Mouse (Mus musculus) MEL (cell line): ENCODE results near the gene Lamb3. TPM values are rescaled to one million over a fixed set of nuclear protein-coding genes. Genes with fewer than 3 reads are reported as not detected.

Source experiments
- DNase-seq: peaks from one replicate; pipeline ENCODE4 v3.0.0; 2011; ENCODE audit warnings: low read depth, low spot score
- H3K27ac ChIP-seq: 2 replicates; pipeline ENCODE4 v1.5.1; 2012; ENCODE audit warnings: low read depth, mild to moderate bottlenecking, control low read depth, low read length, moderate library complexity; ENCODE audit not compliant: control insufficient read depth
- H3K27me3 ChIP-seq, 2 experiments: fragments of 150-350 bp in 1 of 2; sonication (generic) in 1 of 2; 2 replicates each; pipeline ENCODE4 v1.6.1; 2012; ENCODE audit warnings: low read length in 2 of 2, mild to moderate bottlenecking in 2 of 2, improper control_type of control experiment in 1 of 2, moderate library complexity in 1 of 2; ENCODE audit not compliant: insufficient read depth in 2 of 2, control insufficient read depth in 1 of 2
- H3K36me3 ChIP-seq, 2 experiments: 2 replicates each; pipeline ENCODE4 v1.6.1; 2012 to 2014; ENCODE audit warnings: low read length in 2 of 2, improper control_type of control experiment in 1 of 2, inconsistent platforms in 1 of 2, mild to moderate bottlenecking in 1 of 2; ENCODE audit not compliant: insufficient read depth in 2 of 2, control insufficient read depth in 1 of 2
- H3K4me1 ChIP-seq, 2 experiments: fragments of 150-350 bp in 1 of 2; sonication (generic) in 1 of 2; 2 replicates each; pipeline ENCODE4 v1.6.1; 2012; ENCODE audit warnings: low read length in 2 of 2, improper control_type of control experiment in 1 of 2, mild to moderate bottlenecking in 1 of 2; ENCODE audit not compliant: insufficient read depth in 2 of 2, control insufficient read depth in 1 of 2
- H3K4me3 ChIP-seq, 2 experiments: fragments of 150-350 bp in 1 of 2; sonication (generic) in 1 of 2; 2 replicates each; pipeline ENCODE4 v1.5.1; 2012; ENCODE audit warnings: low read depth in 2 of 2, low read length in 2 of 2, mild to moderate bottlenecking in 2 of 2, moderate library complexity in 2 of 2, control low read depth in 1 of 2, improper control_type of control experiment in 1 of 2; ENCODE audit not compliant: control insufficient read depth in 1 of 2, insufficient read depth in 1 of 2
- H3K79me2 ChIP-seq: 2 replicates; pipeline ENCODE4 v1.6.1; 2012; ENCODE audit warnings: mild to moderate bottlenecking, low read length, moderate library complexity; ENCODE audit not compliant: control insufficient read depth, poor library complexity, insufficient read depth
- H3K9ac ChIP-seq: 2 replicates; pipeline ENCODE4 v1.6.1; 2012; ENCODE audit warnings: low read depth, mild to moderate bottlenecking, control low read depth, low read length, moderate library complexity; ENCODE audit not compliant: control insufficient read depth, poor library complexity, severe bottlenecking
- H3K9me3 ChIP-seq: fragments of 150-350 bp; sonication (generic); replicated peaks from 2 replicates; pipeline ENCODE4 v1.6.1; 2012; ENCODE audit warnings: mild to moderate bottlenecking, low read length, improper control_type of control experiment, moderate library complexity; ENCODE audit not compliant: insufficient read depth
- CHD1 ChIP-seq: IDR thresholded peaks from 2 replicates; pipeline ENCODE4 v1.6.1; 2012; ENCODE audit warnings: low read depth, mild to moderate bottlenecking, inconsistent platforms, low read length, improper control_type of control experiment
- CTCF ChIP-seq, 3 experiments: IDR thresholded peaks in 2 of 3; conservative IDR thresholded peaks in 1 of 3; 2 replicates each; pipeline ENCODE4 v1.5.1; 2011 to 2012; ENCODE audit warnings: low read length in 3 of 3, low read depth in 2 of 3, mild to moderate bottlenecking in 2 of 3, improper control_type of control experiment in 1 of 3, inconsistent platforms in 1 of 3, mixed read lengths in 1 of 3, moderate library complexity in 1 of 3; ENCODE audit not compliant: control insufficient read depth in 1 of 3, insufficient read depth in 1 of 3, poor library complexity in 1 of 3, severe bottlenecking in 1 of 3
- EP300 ChIP-seq, 2 experiments: IDR thresholded peaks; 2 replicates each; pipeline ENCODE4 v1.6.1; 2011; ENCODE audit warnings: improper control_type of control experiment in 2 of 2, low read length in 2 of 2, low read depth in 1 of 2, mild to moderate bottlenecking in 1 of 2
- GATA1 ChIP-seq: IDR thresholded peaks from 2 replicates; pipeline ENCODE4 v1.6.1; 2011; ENCODE audit warnings: low read depth, low read length, improper control_type of control experiment
- MAFK ChIP-seq: IDR thresholded peaks from 2 replicates; pipeline ENCODE4 v1.6.1; 2011; ENCODE audit warnings: low read depth, mild to moderate bottlenecking, low read length, improper control_type of control experiment, borderline replicate concordance
- MAX ChIP-seq: IDR thresholded peaks from 2 replicates; pipeline ENCODE4 v1.6.1; 2011; ENCODE audit warnings: low read length, improper control_type of control experiment
- MXI1 ChIP-seq: IDR thresholded peaks from 2 replicates; pipeline ENCODE4 v1.6.1; 2011; ENCODE audit warnings: mild to moderate bottlenecking, low read depth, low read length, improper control_type of control experiment
- MYB ChIP-seq: IDR thresholded peaks from 2 replicates; pipeline ENCODE4 v1.6.1; 2011; ENCODE audit warnings: mild to moderate bottlenecking, low read depth, low read length, improper control_type of control experiment
- MYC ChIP-seq: IDR thresholded peaks from 2 replicates; pipeline ENCODE4 v1.6.1; 2011; ENCODE audit warnings: low read depth, mild to moderate bottlenecking, low read length, improper control_type of control experiment, moderate library complexity
- NRF1 ChIP-seq: IDR thresholded peaks from 2 replicates; pipeline ENCODE4 v1.6.1; 2014; ENCODE audit warnings: low read depth, mild to moderate bottlenecking, inconsistent platforms, low read length, improper control_type of control experiment, moderate library complexity; ENCODE audit not compliant: poor library complexity, insufficient read depth, severe bottlenecking
- POLR2A ChIP-seq, 2 experiments: IDR thresholded peaks; 2 replicates each; pipeline ENCODE4 v1.6.1; 2011 to 2012; ENCODE audit warnings: low read length in 2 of 2, mild to moderate bottlenecking in 2 of 2, control low read depth in 1 of 2, improper control_type of control experiment in 1 of 2, low read depth in 1 of 2, moderate library complexity in 1 of 2; ENCODE audit not compliant: control insufficient read depth in 1 of 2, insufficient read depth in 1 of 2, poor library complexity in 1 of 2
- POLR2AphosphoS2 ChIP-seq: IDR thresholded peaks from 2 replicates; pipeline ENCODE4 v1.6.1; 2011; ENCODE audit warnings: low read length, improper control_type of control experiment
- POLR2AphosphoS5 ChIP-seq: IDR thresholded peaks from 2 replicates; pipeline ENCODE4 v1.6.1; 2012; ENCODE audit warnings: low read depth, borderline replicate concordance, mild to moderate bottlenecking, inconsistent platforms, low read length, moderate library complexity, mixed read lengths
- RCOR1 ChIP-seq: IDR thresholded peaks from 2 replicates; pipeline ENCODE4 v1.6.1; 2012; ENCODE audit warnings: low read depth, mild to moderate bottlenecking, inconsistent platforms, low read length, improper control_type of control experiment
- SIN3A ChIP-seq: IDR thresholded peaks from 2 replicates; pipeline ENCODE4 v1.6.1; 2012; ENCODE audit warnings: low read length, improper control_type of control experiment, inconsistent platforms
- TBP ChIP-seq: IDR thresholded peaks from 2 replicates; pipeline ENCODE4 v1.8.0; 2011; ENCODE audit warnings: low read depth, low read length, improper control_type of control experiment
- TCF12 ChIP-seq: IDR thresholded peaks from 2 replicates; pipeline ENCODE4 v1.6.1; 2014; ENCODE audit warnings: low read depth, mild to moderate bottlenecking, inconsistent platforms, low read length, improper control_type of control experiment, moderate library complexity
- USF1 ChIP-seq: IDR thresholded peaks from 2 replicates; pipeline ENCODE4 v1.6.1; 2014; ENCODE audit warnings: low read depth, mild to moderate bottlenecking, inconsistent platforms, low read length, improper control_type of control experiment, moderate library complexity
- USF2 ChIP-seq, 2 experiments: IDR thresholded peaks; 2 replicates each; pipeline ENCODE4 v1.6.1; 2011 to 2012; ENCODE audit warnings: improper control_type of control experiment in 2 of 2, low read length in 2 of 2, borderline replicate concordance in 1 of 2, inconsistent platforms in 1 of 2, low read depth in 1 of 2, mild to moderate bottlenecking in 1 of 2; ENCODE audit not compliant: insufficient read depth in 1 of 2
- ZNF384 ChIP-seq: IDR thresholded peaks from 2 replicates; pipeline ENCODE4 v1.6.1; 2012; ENCODE audit warnings: low read depth, mild to moderate bottlenecking, inconsistent platforms, low read length, improper control_type of control experiment
- polyA plus RNA-seq, 2 experiments: library from polyadenylated mRNA; stranded (reverse) in 1 of 2; unstranded in 1 of 2; fragments of >175 nt in 1 of 2; fragments of >200 nt in 1 of 2; gene quantifications; 2 replicates each; pipeline versions ENCODE4 v1.2.1 to v1.2.4; 2012; ENCODE audit warnings: low replicate concordance in 2 of 2, low read depth in 1 of 2; ENCODE audit not compliant: insufficient read length in 2 of 2, insufficient read depth in 1 of 2, missing spikeins in 1 of 2
- total RNA-seq: library from RNA; depleted of rRNA; stranded (reverse); fragments of 300-350 nt; gene quantifications from 2 replicates; pipeline ENCODE4 v1.2.3, GENCODE M21; 2012

Lamb3 gene
- total and polyA plus RNA-seq, 3 experiments, result 0.03 to 0.35 TPM; not detected in 1

- Histone ChIP-seq H3K9ac (no peak overlapping the region), H3K4me1 (no peaks in the 10 kb centered on the region), H3K79me2 (no peaks in the 10 kb centered on the region), H3K36me3 (no peaks in the 10 kb centered on the region), H3K4me3 (no peak overlapping the region), H3K27me3 (no peaks in the 10 kb centered on the region), H3K9me3 (no peaks in the 10 kb centered on the region), H3K27ac (no peak overlapping the region)
- TF ChIP-seq NRF1 (no peak), RCOR1 (no peak), POLR2AphosphoS2 (no peak), TCF12 (no peak), POLR2AphosphoS5 (no peak), MXI1 (no peak), POLR2A (IDR thresholded peaks at IDR 0.05; ENCODE audit: control insufficient read depth in 1 of 2, insufficient read depth in 1 of 2, low read depth in 1 of 2, low read length in 2 of 2, poor library complexity in 1 of 2) (no peak), SIN3A (no peak)
- DNase-seq, result no peak
Measured at GRCm38 (mm10) chr1:193310519-193311085, 103.1 kb downstream of the Lamb3 start.

GRCm38 (mm10) chr1:193311596-193311995, 104.1 kb downstream of the Lamb3 start:
- no peak overlapping the region for H3K4me3 ChIP-seq
- no peaks in the 10 kb centered on the region for H3K79me2 ChIP-seq
- DNase-seq, result no peak
- no peaks in the 10 kb centered on the region for H3K9me3 ChIP-seq
- TF ChIP-seq CTCF (IDR thresholded peaks at IDR 0.05 in 2 of 3, conservative IDR thresholded peaks at IDR 0.05 in 1 of 3; ENCODE audit: control insufficient read depth in 1 of 3, insufficient read depth in 1 of 3, low read depth in 2 of 3, low read length in 3 of 3, poor library complexity in 1 of 3, severe bottlenecking in 1 of 3) (no peak), MAFK (no peak), USF1 (no peak), ZNF384 (no peak), MYC (no peak), MYB (no peak)
- no peaks in the 10 kb centered on the region for H3K4me1 ChIP-seq
- no peak overlapping the region for H3K27ac ChIP-seq
- no peaks in the 10 kb centered on the region for H3K27me3 ChIP-seq
- no peak overlapping the region for H3K9ac ChIP-seq
- H3K36me3 ChIP-seq, result no peaks in the 10 kb centered on the region

GRCm38 (mm10) chr1:193315705-193316357, 108.3 kb downstream of the Lamb3 start:
- no peaks in the 10 kb centered on the region for H3K27me3 ChIP-seq
- H3K9me3 ChIP-seq, result no peaks in the 10 kb centered on the region
- no peak overlapping the region for H3K27ac ChIP-seq
- H3K79me2 ChIP-seq, result no peaks in the 10 kb centered on the region
- no peak for DNase-seq
- H3K4me1 ChIP-seq, result no peaks in the 10 kb centered on the region
- no peak overlapping the region for H3K9ac ChIP-seq
- no peak overlapping the region for H3K4me3 ChIP-seq
- no peaks in the 10 kb centered on the region for H3K36me3 ChIP-seq
- no peak for TF ChIP-seq CTCF (IDR thresholded peaks at IDR 0.05 in 2 of 3, conservative IDR thresholded peaks at IDR 0.05 in 1 of 3; ENCODE audit: control insufficient read depth in 1 of 3, insufficient read depth in 1 of 3, low read depth in 2 of 3, low read length in 3 of 3, poor library complexity in 1 of 3, severe bottlenecking in 1 of 3)
- no peak for TF ChIP-seq USF2 (IDR thresholded peaks at IDR 0.05; ENCODE audit: borderline replicate concordance in 1 of 2, insufficient read depth in 1 of 2, low read depth in 1 of 2, low read length in 2 of 2)
- TF ChIP-seq ZNF384, result no peak
- TF ChIP-seq CHD1, result no peak
- no peak for TF ChIP-seq MAX
- no peak for TF ChIP-seq EP300 (IDR thresholded peaks at IDR 0.05; ENCODE audit: low read depth in 1 of 2, low read length in 2 of 2)
- no peak for TF ChIP-seq RCOR1
- TF ChIP-seq GATA1, result no peak
- no peak for TF ChIP-seq MYB
- TF ChIP-seq MAFK, result no peak
- TF ChIP-seq TBP, result no peak
- TF ChIP-seq SIN3A, result no peak
- TF ChIP-seq TCF12, result no peak
- no peak for TF ChIP-seq POLR2AphosphoS2
